Mouse (Mus musculus) G1E (cell line): ENCODE results near the gene Ulk4.

Experiments
- CTCF ChIP-seq: IDR thresholded peaks from 2 replicates; pipeline ENCODE4 v1.5.1; 2012; ENCODE audit warnings: low read depth, low read length, inconsistent platforms, mixed read lengths
- GATA1 ChIP-seq: IDR thresholded peaks from 2 replicates; pipeline ENCODE4 v1.6.1; 2012; ENCODE audit warnings: borderline replicate concordance, low read length, inconsistent platforms, mixed read lengths

DNA sequence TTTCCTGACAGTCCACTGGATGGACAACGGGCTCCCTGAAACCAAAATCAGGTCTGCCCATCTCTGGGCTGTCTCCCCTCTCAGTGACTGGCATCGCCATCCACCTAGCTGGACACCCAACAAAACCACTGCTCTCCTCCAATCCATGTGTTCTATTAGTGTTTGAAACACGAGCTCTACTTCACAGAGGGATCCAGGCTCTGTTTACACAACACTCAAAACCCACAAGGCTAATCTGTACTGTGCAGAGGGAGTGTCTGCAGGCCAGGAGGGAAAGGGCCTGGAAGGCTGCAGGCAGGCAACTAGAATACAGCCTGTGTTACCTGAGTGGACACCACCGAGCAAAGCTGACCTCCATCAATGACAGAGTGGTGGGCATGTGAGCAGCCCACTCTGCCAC lies 5.4 kb downstream of the Ulk4 start:
- TF ChIP-seq CTCF = no peak
- no peak for TF ChIP-seq GATA1
